Mouse (Mus musculus): ENCODE results near the gene Gm45521.

Gene Gm45521

DNA sequence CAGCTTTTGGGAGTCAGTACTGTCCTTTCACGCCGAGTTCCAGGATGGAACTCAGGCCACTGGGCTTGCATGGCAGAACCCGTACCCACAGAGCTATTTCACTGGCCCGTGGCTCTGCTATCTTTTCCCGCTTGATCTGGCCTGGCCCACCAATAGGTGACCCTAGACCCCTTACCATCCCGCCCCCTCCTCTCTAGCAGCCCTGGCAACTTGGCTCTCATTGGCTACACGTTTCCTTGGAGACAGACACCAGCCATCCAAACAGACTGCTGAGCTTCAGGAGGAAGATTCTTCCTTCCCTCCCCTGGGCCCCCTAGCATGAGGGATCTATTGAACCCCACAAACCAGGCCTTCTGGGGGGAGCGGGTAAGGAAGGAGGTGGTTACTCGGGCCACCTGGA, at the start of gene Gm45521:
Gene Gm45521, plus strand, starts transcription at position 240 of the 400 bp plus-strand sequence.
- no peak for DNase-seq

DNA sequence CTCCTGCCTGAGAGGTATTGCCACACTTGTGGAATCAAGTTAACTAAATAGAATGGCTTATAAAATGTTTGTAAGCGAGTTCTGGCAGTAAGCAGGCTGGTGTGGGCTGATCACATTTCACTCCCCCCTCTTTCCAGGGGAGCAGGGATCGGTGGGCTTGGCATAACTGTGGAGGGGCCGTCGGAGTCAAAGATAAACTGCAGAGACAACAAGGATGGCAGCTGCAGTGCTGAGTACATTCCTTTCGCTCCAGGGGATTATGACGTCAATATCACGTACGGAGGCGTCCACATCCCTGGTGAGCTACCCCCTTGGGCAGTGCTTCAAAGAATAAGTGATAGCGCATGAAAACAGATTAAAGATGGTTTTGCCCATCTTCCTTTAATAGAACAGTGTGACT, 47.6 kb upstream of the Gm45521 start:
- no peak for DNase-seq

DNA sequence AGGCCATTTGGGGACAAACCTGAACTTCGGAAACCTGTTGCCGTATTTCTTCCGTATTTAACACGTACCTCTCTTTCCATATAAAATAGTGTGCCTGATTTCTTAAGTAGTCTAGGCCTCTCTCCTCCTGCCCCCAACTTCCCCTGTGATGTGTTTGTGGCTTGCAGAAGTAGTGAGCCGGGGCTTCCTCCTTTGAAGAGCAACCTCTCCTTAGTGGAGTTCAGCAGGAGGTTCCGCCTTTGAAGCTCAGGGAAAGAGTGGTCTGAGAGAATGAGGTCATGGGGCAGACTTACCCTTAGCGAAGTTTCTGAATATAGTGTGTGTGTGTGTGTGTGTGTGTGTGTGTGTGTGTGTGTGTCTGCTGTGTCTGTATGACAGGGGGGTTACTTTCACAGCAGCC, 43.2 kb upstream of the Gm45521 start:
- DNase-seq = no peak

DNA sequence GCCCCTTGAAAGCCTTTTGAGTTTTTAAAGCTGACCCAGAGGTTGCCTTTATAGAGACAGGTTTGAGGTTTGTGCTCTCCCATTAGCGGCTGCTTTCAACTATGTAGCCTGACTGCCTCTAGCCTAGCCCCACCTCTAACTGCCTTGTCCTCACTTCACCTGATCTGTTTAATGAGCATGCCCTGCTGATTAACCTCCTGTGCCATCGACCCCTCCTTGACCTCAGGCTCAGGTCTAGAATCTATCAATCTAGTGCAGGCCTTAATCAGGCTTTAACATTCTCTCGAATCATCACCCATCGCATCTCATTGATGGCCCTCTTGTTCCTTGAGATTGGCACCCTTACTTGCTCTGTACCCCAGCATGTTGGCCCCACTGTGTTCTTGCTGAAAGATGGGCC, 42.6 kb upstream of the Gm45521 start:
- DNase-seq = no peak

DNA sequence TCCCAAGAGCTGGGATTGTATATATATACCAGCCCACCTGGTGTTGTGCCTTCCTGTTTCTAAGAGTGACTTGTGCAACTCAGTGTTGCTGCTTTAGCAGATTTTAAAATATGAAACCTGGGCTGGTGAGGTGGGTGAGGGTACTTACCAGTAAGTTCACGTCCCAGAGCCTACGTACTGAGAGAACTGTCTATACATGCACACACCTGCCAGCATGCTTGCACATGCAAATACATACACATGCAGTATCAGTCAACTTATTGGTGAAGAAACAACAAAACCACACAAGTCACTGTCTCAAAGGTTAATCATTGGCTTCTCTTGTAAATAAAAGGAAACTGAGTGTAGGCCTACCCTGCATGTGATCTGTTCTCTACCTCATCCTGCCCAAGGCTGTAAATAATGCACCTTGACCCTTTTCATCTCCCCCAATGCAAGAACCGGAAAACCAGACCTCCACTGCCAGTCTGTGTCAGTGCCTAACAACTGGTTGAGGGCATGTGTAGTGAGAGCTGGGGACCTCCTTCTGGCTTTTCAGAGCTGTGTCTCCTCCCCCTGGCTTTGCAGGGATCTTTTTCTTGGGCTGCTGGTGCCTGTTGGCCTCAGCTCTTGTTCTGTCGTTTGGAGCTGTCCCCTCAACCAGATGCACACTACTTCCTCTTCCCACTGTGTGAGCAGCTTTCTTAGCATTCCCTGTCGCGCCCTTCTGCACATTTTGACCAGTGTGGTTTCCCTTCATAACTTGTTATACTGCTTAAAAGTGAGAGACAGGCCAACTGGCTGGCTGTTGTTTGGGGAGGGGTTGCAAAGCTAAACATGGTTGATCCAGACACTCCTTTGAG, 38.7 kb upstream of the Gm45521 start:
- DNase-seq = no peak

DNA sequence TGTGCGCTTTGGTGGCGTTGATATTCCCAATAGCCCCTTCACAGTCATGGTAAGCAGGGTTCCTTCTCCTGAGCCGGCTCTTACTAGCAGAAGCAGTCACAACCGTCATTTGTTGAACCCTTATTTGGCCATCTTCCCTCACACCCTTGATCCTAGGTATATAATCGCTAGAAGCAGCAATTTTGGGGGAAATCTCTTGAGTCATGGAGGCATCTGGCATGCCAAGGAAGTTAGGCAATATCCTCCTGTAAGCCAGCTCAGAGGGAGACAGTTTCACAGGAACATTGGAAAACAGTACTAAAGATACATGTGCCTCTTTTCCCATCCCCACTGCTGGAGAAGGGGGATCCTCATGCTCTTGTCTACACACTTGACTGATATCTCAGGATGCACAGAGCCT, 37.8 kb upstream of the Gm45521 start:
- DNase-seq = no peak

DNA sequence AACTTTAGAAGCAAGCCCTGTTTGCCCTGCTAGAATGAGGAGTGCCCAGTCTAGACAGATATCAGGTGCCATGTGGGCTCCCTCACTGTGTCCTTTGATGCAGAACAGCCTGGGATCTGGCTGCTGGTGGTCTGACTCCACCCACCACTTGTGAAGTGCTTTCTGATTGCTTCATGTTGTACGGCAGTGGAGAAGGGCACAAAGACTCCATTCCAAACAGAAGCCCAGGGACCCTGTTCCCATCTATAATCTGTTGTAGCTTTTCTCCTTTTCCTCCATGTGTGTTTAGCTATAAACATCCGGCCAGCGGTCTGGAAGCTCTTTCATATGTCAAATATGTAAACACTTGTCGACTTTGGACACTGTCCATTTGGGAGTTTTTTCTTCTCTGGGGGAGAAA, 37.2 kb upstream of the Gm45521 start:
- DNase-seq = no peak

DNA sequence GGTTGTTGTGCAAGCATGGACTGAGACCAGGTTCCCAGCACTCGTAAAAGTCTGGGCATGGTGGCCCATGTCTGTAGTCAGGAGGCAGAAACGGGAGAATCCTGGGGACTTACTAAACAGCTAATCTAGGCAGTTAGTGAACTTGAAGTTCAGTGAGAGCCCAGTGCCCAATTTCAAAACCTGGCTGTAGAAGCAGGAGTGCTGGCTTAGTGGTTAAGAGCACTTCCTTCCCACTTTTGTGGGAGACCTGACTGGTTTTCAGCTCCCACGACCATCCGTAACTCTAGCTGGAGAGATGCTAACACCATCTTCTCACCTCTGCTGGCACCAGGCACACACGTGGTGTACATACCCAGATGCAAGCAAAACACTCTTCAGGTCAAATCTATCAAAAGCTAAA, 35.6 kb upstream of the Gm45521 start:
- no peak for DNase-seq

DNA sequence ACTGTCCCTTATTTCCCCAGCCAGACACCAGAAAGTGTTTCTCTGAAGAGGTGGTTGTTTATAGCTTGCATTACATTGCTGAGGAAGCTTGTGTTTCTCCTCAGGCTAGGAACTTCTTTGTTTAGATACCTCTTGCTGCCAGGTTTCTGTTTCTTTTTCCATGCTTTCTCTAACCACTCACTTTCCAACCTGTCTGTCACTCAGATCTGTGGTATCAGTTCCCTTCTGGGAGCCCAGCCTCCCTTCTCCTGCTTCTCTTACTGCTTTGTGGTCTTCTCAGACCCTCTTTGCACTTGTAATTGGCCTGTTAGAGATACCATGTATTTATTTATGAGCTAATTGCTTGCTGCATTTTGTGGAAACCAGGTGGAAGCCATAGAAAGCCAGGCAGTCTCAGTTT, 33.5 kb upstream of the Gm45521 start:
- no peak for DNase-seq

DNA sequence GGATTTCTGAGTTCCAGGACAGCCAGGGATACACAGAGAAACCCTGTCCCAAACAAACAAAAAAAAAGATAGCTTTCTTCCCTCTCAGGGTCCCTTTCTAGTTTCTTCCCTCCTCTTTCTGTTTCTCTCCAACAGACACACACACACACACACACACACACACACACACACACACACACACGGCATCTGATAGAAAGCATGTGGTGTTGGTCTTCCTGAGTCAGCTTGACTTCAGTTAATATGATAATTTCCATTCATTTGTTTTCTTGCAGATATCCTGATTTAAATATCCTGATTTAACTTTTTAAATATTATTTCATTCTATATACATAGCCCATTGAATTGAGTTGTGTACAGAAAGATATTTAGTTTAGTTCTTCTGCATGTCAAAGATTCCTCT, 28.7 kb upstream of the Gm45521 start:
- no peak for DNase-seq

DNA sequence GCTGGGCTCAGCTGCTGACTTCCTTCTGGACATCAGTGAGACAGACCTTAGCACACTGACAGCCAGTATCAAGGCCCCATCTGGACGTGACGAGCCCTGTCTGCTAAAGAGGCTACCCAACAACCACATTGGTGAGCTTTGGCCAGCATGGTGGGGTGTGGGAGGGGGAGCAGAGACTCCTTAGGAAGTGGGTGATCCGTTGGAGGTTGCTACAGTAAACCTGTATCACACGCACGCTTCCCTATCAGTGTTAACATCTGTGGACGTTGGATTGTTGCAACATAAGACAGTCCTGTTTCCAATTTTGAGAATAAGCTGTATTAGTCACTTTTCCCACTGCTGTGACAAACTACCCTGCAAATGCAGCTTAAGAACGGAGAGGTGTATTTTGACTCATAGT, 28.1 kb upstream of the Gm45521 start:
- no peak for DNase-seq

DNA sequence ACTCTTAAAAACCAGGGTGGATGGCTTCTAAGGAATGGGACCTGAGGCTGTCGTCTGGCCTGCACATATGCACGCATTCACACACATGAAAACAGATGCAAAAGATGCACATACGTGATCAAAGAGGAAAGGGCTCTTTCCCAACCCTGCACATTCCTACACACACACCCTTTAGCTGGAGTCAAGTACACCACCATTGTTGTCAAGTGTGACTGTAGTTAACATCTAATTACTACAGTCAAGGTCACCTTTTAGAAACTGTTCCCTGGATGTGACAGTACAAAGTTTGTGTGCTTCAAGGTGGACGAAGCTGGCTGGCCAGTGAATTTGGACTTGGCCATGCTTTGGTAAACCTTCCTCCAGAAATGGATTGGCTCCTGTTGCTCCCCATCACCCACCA, 24.9 kb upstream of the Gm45521 start:
- DNase-seq = no peak

DNA sequence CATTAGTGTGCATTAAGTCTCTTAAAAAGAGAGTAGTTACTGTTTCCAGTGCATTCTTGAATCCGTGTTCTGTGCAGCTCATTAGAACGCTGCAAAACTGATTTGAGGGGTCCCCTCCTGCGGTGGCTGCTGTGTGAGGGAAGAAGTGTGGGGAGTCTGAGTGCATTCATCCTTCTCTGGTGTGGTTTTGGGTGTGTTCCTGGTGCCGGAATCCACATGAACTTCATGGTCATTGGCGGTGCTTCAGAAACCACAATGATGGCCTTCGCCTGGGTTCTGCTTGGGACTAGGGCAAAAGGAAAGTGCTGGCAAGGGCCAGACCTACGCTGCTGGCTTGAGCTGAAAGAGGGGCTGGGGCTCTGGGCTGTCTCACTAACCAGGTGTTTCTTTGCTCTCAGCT, 22.9 kb upstream of the Gm45521 start:
- DNase-seq = no peak

DNA sequence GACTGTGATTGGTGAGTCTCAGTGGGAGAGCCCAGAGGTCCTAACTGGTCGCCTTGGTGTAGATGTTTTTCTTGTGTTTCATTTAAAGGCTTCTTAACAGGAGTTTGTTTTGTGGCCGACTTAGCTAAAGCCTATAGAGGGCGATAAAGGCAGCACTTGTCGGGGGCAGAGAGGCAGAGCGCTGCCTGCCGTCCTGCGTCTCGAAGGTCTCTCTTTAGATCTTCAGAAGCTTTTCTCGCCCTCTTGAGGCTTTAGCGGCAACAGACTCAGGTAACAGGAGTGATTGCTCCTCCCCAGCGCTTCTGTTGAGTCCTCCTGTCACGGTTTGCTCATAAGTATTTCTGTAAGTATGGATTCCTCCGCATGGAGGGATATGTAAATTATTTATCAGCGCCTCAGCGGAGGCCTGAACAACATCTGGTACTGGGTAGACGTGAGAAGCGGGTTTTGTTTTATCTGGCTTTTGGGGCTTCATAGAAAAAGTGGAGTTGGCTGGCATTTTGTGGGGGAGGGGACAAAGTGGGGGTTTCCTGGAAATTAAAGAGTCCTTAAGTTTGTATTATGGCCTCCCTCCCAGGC, 19.9 kb upstream of the Gm45521 start:
- DNase-seq = no peak

DNA sequence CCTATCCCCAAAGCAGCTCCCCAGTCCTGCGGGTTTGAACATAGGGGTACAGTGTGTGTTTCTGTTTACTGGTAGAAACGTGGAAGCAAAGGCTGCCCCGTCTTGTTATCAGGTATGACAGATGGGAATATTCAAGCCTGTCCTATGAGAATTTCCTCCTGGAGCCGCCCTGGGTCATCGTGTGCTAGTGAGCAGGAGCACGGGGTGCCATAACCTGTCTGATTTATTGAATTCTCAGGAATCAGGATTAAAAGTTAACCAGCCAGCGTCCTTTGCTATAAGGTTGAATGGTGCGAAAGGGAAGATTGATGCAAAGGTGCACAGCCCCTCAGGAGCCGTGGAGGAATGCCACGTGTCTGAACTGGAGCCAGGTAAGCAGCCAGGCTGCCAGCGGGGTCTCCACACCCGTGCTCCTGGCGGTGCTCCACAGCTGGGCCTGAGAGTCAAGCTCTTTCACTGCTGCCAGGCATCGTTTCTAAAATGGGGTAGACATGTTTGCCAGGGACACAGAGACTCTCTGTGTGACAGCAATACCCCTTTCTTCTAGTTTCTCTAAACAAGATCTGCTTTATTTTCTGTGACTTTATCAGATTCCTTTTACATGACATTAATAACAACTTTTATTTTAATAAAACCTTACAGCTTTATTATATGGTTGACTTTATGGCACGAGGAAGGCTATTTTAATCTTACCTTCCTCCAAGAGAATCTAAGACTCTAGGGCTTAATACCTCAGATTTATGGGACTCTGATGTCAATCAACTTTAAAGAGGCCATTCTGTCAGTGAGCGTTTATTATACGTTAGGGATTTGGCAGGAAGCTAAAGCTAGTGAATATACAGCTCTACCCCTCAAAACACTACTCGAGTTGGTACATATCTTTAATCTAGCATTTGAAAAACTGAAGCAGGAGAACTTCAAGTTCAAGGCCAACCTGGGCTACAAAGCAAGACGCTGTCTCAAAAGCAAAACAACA, 18.0 kb upstream of the Gm45521 start:
- DNase-seq = no peak

DNA sequence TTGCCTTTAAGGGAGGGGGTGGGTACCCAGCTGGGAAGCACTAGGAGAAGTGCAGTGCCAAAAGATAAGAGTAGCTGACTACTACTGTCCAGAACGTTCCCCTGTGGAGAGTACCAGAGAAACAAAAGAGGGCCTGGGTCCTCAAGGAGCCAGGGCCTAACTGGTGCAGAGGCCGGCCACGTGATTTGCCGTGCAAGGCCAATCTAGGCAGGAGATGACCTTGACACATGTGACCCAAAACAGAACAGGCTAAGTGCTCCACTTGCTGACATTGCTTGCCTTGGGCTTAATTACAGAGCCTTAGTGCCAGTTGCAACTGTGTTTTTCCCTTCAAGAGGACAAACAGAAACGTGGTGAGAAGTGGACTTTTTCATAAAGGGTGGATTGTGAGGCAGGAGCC, 15.7 kb upstream of the Gm45521 start:
- DNase-seq = no peak

DNA sequence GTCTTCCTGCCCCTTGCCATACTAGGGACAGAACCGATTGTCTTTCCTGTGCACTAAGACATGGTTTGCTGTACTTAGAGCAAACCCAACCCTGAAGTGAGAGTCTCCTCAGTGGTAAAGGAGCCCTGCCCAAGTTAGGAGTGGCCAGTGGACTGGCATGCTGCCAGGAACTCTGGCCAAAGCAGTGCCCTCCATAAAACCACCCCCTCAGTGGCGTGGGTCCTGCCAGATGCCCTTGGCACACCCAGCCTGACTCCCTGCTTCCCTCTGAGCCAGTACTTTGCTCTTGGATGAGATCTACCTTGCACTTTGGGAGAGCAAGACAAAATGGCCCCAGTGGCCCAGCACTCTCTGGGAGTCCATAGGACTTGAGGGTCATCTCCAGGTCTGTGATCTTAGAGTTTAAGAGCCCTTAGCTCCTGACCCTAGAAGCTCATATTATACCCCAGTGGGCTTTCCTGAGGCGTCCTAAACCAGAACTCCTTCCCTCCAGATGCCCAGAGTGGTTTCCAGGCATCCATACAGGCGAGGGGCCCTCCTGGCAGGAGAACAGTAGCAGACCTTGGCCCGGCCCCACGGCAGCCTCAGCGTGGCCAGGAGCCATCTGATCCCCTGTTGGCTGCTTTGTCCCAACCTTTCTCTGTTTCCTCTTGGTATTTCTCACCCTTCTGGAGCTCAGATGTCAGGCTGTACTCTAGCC, 13.8 kb upstream of the Gm45521 start:
- DNase-seq = no peak

DNA sequence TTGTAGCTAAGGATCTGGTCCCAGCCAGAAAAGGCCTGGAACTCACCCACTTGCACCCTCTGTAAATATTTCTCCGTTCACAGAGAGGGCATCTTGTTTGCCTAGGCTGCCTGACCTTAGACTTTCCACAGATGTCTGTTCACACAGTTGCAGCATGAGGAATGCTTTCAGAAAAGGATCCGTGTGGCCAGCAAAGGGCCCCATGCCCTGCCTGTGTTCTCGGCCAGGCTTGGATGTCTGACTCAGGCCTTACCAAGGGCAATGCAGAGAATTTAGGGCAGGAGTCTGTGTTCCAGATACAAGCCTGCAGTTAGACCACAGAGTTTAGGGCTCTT, 13.3 kb upstream of the Gm45521 start:
- DNase-seq = no peak

DNA sequence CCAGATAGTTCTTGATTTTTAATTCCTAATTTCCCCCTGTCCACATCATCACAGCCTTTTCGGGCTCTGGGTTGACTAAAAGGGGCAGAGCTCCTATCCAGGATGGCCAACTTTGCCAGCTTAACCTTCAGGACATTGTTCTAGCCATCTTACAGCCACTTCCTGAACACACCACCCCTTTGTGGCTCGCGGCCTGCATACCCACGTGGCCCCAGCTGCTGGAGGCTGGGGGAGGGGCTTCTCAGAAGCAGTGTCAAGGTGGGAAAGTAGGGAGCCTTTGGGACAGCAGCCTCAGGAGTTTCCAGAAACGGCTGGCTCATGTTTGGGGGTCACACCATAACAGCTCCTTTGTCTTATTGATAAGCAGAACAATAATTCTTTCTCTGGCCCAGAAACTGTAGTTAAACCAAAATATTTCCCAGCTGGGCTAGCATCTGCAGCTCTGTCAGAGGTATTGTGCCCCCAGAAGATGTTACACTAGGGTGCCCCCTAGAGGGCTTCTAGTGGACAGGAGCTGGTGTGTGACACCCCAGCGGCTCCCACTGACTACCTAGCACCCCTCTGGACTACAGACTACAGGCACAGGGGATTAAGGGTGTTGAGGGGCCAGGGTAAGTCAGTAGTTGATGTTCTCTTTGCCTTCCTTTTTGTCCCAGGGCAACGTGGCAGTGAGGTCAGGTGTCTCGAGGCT, 12.6 kb upstream of the Gm45521 start:
- DNase-seq = no peak

DNA sequence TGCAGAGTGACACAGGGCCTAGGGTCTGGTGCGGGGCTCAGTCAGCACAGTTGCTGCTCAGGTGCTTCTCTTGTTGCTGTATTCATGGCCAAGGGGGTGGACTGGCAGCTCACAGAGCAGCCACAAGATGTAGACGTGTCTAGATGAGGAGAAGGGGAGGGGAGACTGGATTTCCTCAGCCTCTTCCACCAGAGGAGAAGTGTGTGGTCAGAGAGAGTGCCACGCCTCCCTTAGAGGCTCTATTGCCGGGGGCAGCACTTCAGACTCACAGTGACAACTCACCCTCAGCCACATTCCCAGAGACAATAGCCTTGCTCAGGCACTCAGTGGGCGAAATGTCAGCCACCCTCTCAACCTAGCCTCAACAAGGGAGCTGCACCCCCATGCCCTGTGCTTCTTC, 11.8 kb upstream of the Gm45521 start:
- DNase-seq = no peak

DNA sequence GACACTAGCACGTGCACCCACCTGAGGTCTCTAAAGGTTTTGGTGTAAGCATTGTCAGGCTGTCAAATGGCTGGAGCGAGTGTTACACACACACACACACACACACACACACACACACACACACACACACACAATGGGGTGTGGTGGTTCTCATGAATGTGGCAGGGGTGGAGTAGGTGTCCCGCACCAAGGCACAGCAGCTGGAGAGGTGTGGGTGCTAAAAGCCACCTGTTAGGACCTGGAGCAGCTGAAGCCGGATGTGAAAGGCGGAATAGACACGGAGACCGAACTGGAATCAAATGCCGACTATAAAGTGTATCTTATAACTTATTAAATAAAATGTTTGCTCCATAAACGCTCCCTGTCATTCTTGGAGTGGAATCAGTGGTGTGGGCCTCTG, 5.9 kb upstream of the Gm45521 start:
- no peak for DNase-seq

DNA sequence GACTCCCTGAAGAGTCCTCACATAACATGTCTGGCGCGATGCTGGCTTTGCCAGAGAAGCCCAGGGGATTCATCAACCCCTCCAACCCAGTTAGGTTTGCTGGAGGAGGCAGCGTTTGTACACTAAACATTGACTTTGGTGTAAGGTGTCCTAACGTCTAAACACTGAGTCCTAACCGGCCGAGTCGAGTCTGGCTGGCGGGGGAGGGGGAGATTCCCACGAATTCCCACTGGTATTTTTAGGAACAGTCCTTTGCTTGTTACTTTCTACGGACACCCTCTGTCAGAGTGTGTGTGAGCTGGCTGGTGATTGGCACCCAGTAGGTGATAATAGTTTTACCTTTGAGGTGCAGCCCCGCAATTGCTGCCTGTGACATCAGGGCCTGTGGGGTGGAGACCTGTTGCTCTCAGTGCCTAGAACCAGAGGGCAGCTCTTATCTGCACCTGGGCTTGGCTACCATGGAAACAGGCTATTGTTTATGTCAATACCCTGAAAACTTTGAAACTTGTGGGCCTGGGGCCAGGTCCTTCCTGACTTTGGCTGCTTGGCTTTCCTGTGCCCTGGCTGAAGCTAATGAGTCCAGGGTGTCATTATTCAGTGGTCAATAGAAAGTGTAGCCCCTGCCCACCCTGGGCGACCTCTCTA, 4.4 kb upstream of the Gm45521 start:
- DNase-seq = peak; percentile 50
